Mouse (Mus musculus): ENCODE measurements at regions not wholly inside any gene's neighbourhood (a gene's known extent, or its start where the extent isn't known, plus 50 kb on each side); places are given as distances from the start of the nearest gene placed in this dataset.

GRCm38 (mm10) chr12:110188136-110188631, 90.7 kb upstream of the Dio3 start:
- peak in 1 of 2 experiments; percentile 9 for DNase-seq

DNA sequence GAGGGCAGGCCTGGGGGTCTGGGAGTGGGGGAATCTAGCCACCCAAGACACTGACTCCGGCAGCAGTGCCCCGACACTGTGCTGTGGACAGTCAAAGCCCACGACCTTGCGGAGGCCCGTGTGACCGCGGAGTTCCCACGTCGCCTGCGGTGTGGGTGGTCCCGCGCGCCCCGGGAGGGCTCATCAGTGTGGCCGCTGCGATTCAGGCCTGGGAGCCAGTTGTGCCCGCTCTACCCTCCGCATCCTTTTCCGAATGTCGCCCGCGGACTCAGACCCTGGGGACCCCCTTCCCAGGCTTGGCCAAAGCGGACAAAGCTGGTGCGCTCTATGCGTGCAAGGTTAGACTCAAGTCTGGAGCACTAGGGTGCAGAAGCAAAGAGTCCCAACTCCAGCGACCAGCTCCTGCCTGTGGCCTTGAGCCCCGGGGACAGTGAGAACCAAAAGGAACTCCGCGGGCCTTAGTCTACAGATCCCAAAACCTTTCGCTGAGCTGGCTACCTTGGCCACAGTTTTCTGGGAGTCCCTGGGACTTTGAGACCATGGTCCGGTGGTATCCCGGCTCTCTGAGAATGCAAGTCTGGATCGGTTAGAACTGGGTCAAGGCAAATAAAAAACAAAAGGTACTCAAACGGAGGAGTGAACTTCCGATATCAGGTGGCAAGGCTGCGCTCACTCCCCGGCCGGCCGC, 90.1 kb upstream of the Dio3 start:
- DNase-seq = peak; percentile 13 to 14

GRCm38 (mm10) chr12:110189329-110189642, 89.6 kb upstream of the Dio3 start:
- peak; percentile 17 to 34 for DNase-seq

- peak in 1 of 2 experiments; percentile 10 for DNase-seq
These were observed 86.7 kb upstream of the Dio3 start for GRCm38 (mm10) chr12:110192186-110192585.

- DNase-seq = no peak
These were observed 81.5 kb upstream of the Dio3 start for GRCm38 (mm10) chr12:110197366-110197765.

DNA sequence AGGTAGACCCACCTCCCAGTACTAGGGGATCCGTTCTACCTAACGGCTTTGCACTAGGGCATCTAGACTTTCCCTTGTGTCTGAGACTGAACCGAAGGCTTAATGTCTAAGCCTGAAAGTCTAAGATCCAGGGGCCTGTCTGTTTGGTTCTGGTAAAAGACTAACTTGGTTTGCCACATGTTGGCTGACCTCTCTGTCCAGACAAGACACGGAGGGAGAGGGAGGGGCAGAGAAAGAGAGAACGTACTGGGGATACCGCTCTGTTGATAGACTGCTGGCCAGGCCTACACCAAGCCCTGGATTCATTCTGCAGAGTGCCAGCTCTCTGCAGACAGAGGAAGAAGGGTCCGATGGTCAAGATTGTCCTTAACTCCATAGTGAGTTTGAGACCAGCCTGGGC, 78.4 kb upstream of the Dio3 start:
- no peak for DNase-seq

DNA sequence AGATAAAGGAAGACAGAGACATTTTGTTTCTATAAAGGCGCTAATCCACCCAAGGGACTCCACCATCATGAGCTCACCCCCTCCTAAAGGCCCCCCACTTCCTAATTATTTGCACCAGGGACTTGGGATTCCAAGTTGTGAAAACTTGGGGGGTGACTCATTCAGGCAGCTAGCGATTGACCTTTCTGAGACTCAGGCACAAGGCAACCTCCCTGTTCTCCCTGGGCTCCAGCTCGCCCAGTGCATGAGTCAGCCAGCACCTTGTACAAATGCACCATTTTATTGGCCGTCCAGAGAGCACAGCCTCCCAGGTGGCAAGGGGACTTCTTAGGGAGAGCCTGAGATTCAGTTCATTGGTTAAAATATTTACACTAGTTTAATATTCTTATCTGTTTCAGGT, 78.0 kb upstream of the Dio3 start:
- DNase-seq = no peak

DNA sequence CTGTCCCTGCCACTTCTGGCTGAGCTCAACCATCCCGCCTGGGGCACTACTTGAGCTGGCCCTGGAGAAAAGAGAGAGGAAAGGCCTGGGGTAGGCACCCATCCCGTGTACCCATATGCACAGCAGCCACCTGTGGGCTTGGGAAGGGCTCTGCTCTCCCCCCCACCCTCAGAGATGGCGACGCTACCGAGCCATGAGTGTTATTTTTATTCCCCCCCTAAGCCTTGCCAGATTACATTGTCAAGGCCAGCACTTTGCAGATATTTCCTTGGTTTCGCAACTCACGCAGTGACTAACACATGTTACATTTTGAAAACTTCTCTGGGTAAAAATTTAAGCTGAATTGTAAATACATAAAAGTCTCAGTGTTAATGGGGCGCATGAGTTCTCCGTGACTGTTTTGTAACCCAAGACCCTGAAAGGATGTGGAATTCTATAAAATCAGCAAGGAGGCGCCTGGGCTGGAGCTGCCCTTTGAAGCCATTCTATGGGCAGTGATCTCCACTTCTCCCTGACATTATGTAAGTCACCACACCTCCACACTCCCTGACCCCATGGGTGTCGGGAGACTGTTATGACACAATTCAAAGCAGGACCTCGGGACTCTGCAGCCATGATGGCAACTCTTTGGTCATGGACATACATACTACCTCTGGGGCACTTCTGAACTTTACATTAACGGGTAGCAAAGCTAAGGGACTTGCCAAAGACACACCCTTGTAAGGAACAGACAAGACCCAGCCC, 75.4 kb upstream of the Dio3 start:
- no peak for DNase-seq

GRCm38 (mm10) chr12:110204246-110204989, 74.5 kb upstream of the Dio3 start:
- DNase-seq = no peak

- DNase-seq = peak in 1 of 2 experiments; percentile 22
These were observed 72.6 kb upstream of the Dio3 start for GRCm38 (mm10) chr12:110206271-110206670.

DNA sequence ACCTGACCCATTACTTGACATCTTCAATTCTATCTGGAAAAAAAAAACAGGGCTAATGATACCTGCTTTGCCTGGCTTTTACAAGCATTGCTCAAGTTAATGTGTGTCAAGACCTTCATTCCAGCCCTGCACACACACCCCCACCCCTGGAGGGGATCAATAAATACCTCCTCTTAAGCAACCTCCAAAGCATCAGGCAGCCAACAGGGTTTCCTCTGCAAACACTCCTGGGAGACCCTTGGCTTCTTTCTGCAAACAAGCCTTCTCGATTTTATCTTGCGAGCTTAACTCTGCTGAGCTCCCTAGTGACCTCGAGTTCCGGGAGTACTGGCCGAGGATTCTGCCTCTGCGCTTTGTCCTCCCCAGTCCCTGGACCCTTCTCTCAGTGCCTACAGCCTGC, 72.1 kb upstream of the Dio3 start:
- DNase-seq = no peak

- DNase-seq = peak; percentile 59 to 69
These were observed 71.5 kb upstream of the Dio3 start for GRCm38 (mm10) chr12:110207246-110207852.

DNA sequence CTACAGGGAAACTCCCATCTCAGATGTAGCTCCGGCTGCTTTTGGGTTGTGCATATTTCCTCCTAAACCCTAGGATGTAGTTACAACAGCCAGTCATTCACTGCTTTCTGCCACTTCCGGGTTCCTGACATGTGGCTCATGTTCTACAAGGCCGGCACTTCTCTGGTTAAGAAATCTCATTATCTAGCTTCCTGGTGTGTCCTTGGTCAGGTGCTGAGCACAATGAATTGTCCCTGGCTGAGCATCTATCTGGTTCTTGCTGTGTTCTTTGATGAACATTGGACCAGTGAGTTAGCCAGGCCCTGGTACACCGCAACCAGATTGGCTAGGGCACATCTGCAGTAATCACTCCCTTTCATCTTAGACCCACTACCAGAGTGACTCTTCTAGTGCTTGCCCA, 66.2 kb upstream of the Dio3 start:
- no peak for DNase-seq

- no peak for DNase-seq
These were observed 64.0 kb upstream of the Dio3 start for GRCm38 (mm10) chr12:110214833-110215232.

- DNase-seq = no peak
These were observed 63.6 kb upstream of the Dio3 start for GRCm38 (mm10) chr12:110215311-110215710.

DNA sequence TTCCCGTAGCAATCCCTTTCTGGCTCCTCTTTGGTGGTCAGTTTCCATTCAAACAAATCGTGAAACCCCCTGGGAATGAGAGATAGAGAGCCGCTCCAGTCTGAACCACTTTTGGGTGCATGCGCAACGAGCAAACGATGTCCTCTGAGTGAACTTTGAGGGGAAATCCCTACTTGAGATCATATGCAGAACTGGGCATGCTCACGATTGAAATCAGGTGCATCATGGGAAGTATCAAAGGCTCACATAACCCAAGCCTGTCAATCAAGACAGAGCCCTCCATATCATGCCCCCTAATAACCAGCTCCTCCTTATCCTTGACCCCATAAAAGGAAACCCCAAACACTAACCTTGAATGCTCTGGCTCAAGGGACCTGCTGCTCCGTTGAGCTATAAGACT, 59.1 kb upstream of the Dio3 start:
- no peak for DNase-seq

- DNase-seq = no peak
These were observed 58.4 kb upstream of the Dio3 start for GRCm38 (mm10) chr12:110220516-110220915.

DNA sequence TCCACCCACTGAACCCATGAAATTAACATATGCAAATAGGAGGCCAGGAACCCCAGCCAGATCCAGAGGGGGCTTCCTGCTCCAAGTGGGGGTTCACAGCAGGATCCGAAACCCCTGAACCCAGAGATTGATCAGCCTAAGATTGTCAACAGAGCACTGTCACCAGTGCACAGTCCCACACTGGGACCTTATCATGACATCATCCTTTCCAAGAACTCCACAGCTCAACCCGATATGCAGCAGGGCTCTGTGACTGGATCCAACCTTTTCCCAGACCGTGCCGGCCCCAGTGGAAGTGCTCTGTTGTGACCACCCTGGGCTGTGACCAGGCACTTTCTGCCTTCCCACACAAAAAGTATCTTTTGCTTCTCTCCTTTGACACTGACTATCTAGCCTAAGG, 57.7 kb upstream of the Dio3 start:
- DNase-seq = no peak

GRCm38 (mm10) chr12:110221679-110222078, 57.2 kb upstream of the Dio3 start:
- DNase-seq = no peak

DNA sequence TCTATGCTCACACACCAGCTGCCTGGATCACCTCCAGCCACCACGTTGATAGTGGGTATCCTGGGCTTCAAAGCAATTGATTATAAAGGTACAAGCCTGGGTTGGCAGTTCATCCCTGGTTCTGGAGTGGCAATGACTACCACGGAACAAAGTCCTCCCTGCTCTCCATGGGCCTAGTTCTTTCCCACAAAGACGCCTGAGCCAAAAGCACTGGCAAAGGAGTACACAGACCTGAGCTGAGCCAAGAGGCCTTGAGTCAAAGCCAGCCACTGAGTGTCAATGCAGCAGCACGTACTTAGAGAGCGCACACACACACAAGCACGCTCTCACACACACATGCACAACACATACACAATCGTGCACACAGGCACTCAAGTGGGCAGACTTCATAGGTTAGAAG, 54.6 kb upstream of the Dio3 start:
- peak; percentile 80 to 83 for DNase-seq

- DNase-seq = peak; percentile 68 to 77
These were observed 50.9 kb upstream of the Dio3 start for GRCm38 (mm10) chr12:110228011-110228411.

Data from cerebellum, postnatal 10 days (tissue).